Mouse (Mus musculus): ENCODE results near the gene Exosc3. TPM values are rescaled to one million over a fixed set of nuclear protein-coding genes. Genes with fewer than 3 reads are reported as not detected.

Exosc3 gene
- total and polyA plus RNA-seq, 3 experiments, result 166 to 184 TPM; not detected in 1

GRCm38 (mm10) chr4:45279292-45279691 lies 63.2 kb downstream of the Exosc3 start:
- no peaks in the 10 kb centered on the region for H3K27me3 ChIP-seq (ENCODE audit: control insufficient read depth in 1 of 2, insufficient read depth in 2 of 2, low read length in 2 of 2)
- H3K9ac ChIP-seq (ENCODE audit: control insufficient read depth, low read depth, low read length, poor library complexity, severe bottlenecking), result no peak overlapping the region
- H3K79me2 ChIP-seq (ENCODE audit: control insufficient read depth, insufficient read depth, low read length, poor library complexity), result no peaks in the 10 kb centered on the region
- no peak overlapping the region for H3K27ac ChIP-seq (ENCODE audit: control insufficient read depth, low read depth, low read length)
- no peaks in the 10 kb centered on the region for H3K9me3 ChIP-seq (replicated peaks; ENCODE audit: insufficient read depth, low read length)
- H3K36me3 ChIP-seq (ENCODE audit: control insufficient read depth in 1 of 2, insufficient read depth in 2 of 2, low read length in 2 of 2), result no peaks in the 10 kb centered on the region
- no peak for DNase-seq (ENCODE audit: low read depth, low spot score)
- no peak for TF ChIP-seq TBP (IDR thresholded peaks at IDR 0.05; ENCODE audit: low read depth, low read length)
- H3K4me3 ChIP-seq (ENCODE audit: control insufficient read depth in 1 of 2, insufficient read depth in 1 of 2, low read depth in 2 of 2, low read length in 2 of 2), result no peak overlapping the region
- no peaks in the 10 kb centered on the region for H3K4me1 ChIP-seq (ENCODE audit: control insufficient read depth in 1 of 2, insufficient read depth in 2 of 2, low read length in 2 of 2)

- Histone ChIP-seq H3K4me1 (ENCODE audit: control insufficient read depth in 1 of 2, insufficient read depth in 2 of 2, low read length in 2 of 2) (no peaks in the 10 kb centered on the region), H3K79me2 (ENCODE audit: control insufficient read depth, insufficient read depth, low read length, poor library complexity) (no peaks in the 10 kb centered on the region), H3K36me3 (ENCODE audit: control insufficient read depth in 1 of 2, insufficient read depth in 2 of 2, low read length in 2 of 2) (no peaks in the 10 kb centered on the region), H3K27ac (ENCODE audit: control insufficient read depth, low read depth, low read length) (no peak overlapping the region), H3K27me3 (ENCODE audit: control insufficient read depth in 1 of 2, insufficient read depth in 2 of 2, low read length in 2 of 2) (no peaks in the 10 kb centered on the region), H3K9ac (ENCODE audit: control insufficient read depth, low read depth, low read length, poor library complexity, severe bottlenecking) (no peak overlapping the region), H3K4me3 (ENCODE audit: control insufficient read depth in 1 of 2, insufficient read depth in 1 of 2, low read depth in 2 of 2, low read length in 2 of 2) (no peak overlapping the region), H3K9me3 (replicated peaks; ENCODE audit: insufficient read depth, low read length) (no peaks in the 10 kb centered on the region)
- TF ChIP-seq SMC3 (IDR thresholded peaks at IDR 0.05; ENCODE audit: low read depth, low read length), result no peak
- no peak for TF ChIP-seq HCFC1 (IDR thresholded peaks at IDR 0.05; ENCODE audit: low read depth, low read length)
- TF ChIP-seq POLR2A (IDR thresholded peaks at IDR 0.05; ENCODE audit: control insufficient read depth in 1 of 2, insufficient read depth in 1 of 2, low read depth in 1 of 2, low read length in 2 of 2, poor library complexity in 1 of 2), result no peak
- DNase-seq (ENCODE audit: low read depth, low spot score), result no peak
Measured at GRCm38 (mm10) chr4:45275770-45276169, 66.8 kb downstream of the Exosc3 start.

GRCm38 (mm10) chr4:45271041-45271452 lies 71.5 kb downstream of the Exosc3 start:
- Histone ChIP-seq H3K4me1 (ENCODE audit: control insufficient read depth in 1 of 2, insufficient read depth in 2 of 2, low read length in 2 of 2) (peaks cover 14 to 24% of the 10 kb centered on the region in 2 experiments), H3K36me3 (ENCODE audit: control insufficient read depth in 1 of 2, insufficient read depth in 2 of 2, low read length in 2 of 2) (peaks cover 0 to 22% of the 10 kb centered on the region in 2 experiments; a peak in 2 of 4 replicates)

GRCm38 (mm10) chr4:45267883-45268282 lies 74.6 kb downstream of the Exosc3 start:
- no peaks in the 10 kb centered on the region for H3K9me3 ChIP-seq (replicated peaks; ENCODE audit: insufficient read depth, low read length)
- peak overlapping the region; percentile 81 for H3K27ac ChIP-seq (ENCODE audit: control insufficient read depth, low read depth, low read length)
- peaks cover 14 to 24% of the 10 kb centered on the region in 2 experiments for H3K4me1 ChIP-seq (ENCODE audit: control insufficient read depth in 1 of 2, insufficient read depth in 2 of 2, low read length in 2 of 2)
- peak overlapping the region; percentile 32; the same call in 1 of the 2 replicates for H3K9ac ChIP-seq (ENCODE audit: control insufficient read depth, low read depth, low read length, poor library complexity, severe bottlenecking)
- H3K4me3 ChIP-seq (ENCODE audit: control insufficient read depth in 1 of 2, insufficient read depth in 1 of 2, low read depth in 2 of 2, low read length in 2 of 2), result peak overlapping the region; percentile 27 to 36; a peak in 2 of 4 replicates
- DNase-seq (ENCODE audit: low read depth, low spot score), result peak; percentile 82
- no peaks in the 10 kb centered on the region for H3K27me3 ChIP-seq (ENCODE audit: control insufficient read depth in 1 of 2, insufficient read depth in 2 of 2, low read length in 2 of 2)
- no peaks in the 10 kb centered on the region; the same call in 1 of the 2 replicates for H3K79me2 ChIP-seq (ENCODE audit: control insufficient read depth, insufficient read depth, low read length, poor library complexity)
- H3K36me3 ChIP-seq (ENCODE audit: control insufficient read depth in 1 of 2, insufficient read depth in 2 of 2, low read length in 2 of 2), result peaks cover 0 to 22% of the 10 kb centered on the region in 2 experiments; a peak in 2 of 4 replicates
- TF ChIP-seq ZNF384 (IDR thresholded peaks at IDR 0.05; ENCODE audit: low read depth, low read length) (peak; percentile 78), TCF12 (IDR thresholded peaks at IDR 0.05; ENCODE audit: low read depth, low read length) (peak; percentile 62), SIN3A (IDR thresholded peaks at IDR 0.05; ENCODE audit: low read length) (peak; percentile 78), MXI1 (IDR thresholded peaks at IDR 0.05; ENCODE audit: low read depth, low read length) (peak; percentile 77), MAFK (IDR thresholded peaks at IDR 0.05; ENCODE audit: borderline replicate concordance, low read depth, low read length) (no peak), MAZ (IDR thresholded peaks at IDR 0.05; ENCODE audit: low read depth, low read length) (no peak), NRF1 (IDR thresholded peaks at IDR 0.05; ENCODE audit: insufficient read depth, low read depth, low read length, poor library complexity, severe bottlenecking) (no peak), POLR2A (IDR thresholded peaks at IDR 0.05; ENCODE audit: control insufficient read depth in 1 of 2, insufficient read depth in 1 of 2, low read depth in 1 of 2, low read length in 2 of 2, poor library complexity in 1 of 2) (no peak), POLR2AphosphoS2 (IDR thresholded peaks at IDR 0.05; ENCODE audit: low read length) (no peak), ZMIZ1 (IDR thresholded peaks at IDR 0.05; ENCODE audit: low read depth, low read length) (no peak), POLR2AphosphoS5 (IDR thresholded peaks at IDR 0.05; ENCODE audit: borderline replicate concordance, low read depth, low read length) (no peak), RAD21 (IDR thresholded peaks at IDR 0.05; ENCODE audit: low read depth, low read length) (no peak), MYB (IDR thresholded peaks at IDR 0.05; ENCODE audit: low read depth, low read length) (no peak), HCFC1 (IDR thresholded peaks at IDR 0.05; ENCODE audit: low read depth, low read length) (0 out of 2 replicates have a peak, but pooled peaks have one; percentile 26), USF1 (IDR thresholded peaks at IDR 0.05; ENCODE audit: low read depth, low read length) (peak; percentile 90)

More at GRCm38 (mm10) chr4:45271041-45271452, 71.5 kb downstream of the Exosc3 start:
- H3K27me3 ChIP-seq (ENCODE audit: control insufficient read depth in 1 of 2, insufficient read depth in 2 of 2, low read length in 2 of 2), result no peaks in the 10 kb centered on the region
- no peak overlapping the region for H3K9ac ChIP-seq (ENCODE audit: control insufficient read depth, low read depth, low read length, poor library complexity, severe bottlenecking)
- H3K4me3 ChIP-seq (ENCODE audit: control insufficient read depth in 1 of 2, insufficient read depth in 1 of 2, low read depth in 2 of 2, low read length in 2 of 2), result no peak overlapping the region
- no peaks in the 10 kb centered on the region; the same call in 1 of the 2 replicates for H3K79me2 ChIP-seq (ENCODE audit: control insufficient read depth, insufficient read depth, low read length, poor library complexity)
- H3K9me3 ChIP-seq (replicated peaks; ENCODE audit: insufficient read depth, low read length), result no peaks in the 10 kb centered on the region
- no peak overlapping the region for H3K27ac ChIP-seq (ENCODE audit: control insufficient read depth, low read depth, low read length)
- no peak for TF ChIP-seq UBTF (IDR thresholded peaks at IDR 0.05; ENCODE audit: borderline replicate concordance, insufficient read depth, low read depth, low read length)
- no peak for TF ChIP-seq ZNF384 (IDR thresholded peaks at IDR 0.05; ENCODE audit: low read depth, low read length)
- TF ChIP-seq HCFC1 (IDR thresholded peaks at IDR 0.05; ENCODE audit: low read depth, low read length), result no peak
- TF ChIP-seq NELFE (IDR thresholded peaks at IDR 0.05; ENCODE audit: low read depth, low read length), result no peak
- no peak for TF ChIP-seq USF1 (IDR thresholded peaks at IDR 0.05; ENCODE audit: low read depth, low read length)
- TF ChIP-seq MYB (IDR thresholded peaks at IDR 0.05; ENCODE audit: low read depth, low read length), result no peak
- TF ChIP-seq RCOR1 (IDR thresholded peaks at IDR 0.05; ENCODE audit: low read depth, low read length), result no peak
- TF ChIP-seq CHD1 (IDR thresholded peaks at IDR 0.05; ENCODE audit: low read depth, low read length), result no peak
- no peak for TF ChIP-seq TAL1 (IDR thresholded peaks at IDR 0.05; ENCODE audit: low read length)
- no peak for TF ChIP-seq MAX (IDR thresholded peaks at IDR 0.05; ENCODE audit: low read length)
- DNase-seq (ENCODE audit: low read depth, low spot score), result no peak

Data from MEL (cell line).